Mouse (Mus musculus): ENCODE data around the gene Sox5.

DNA sequence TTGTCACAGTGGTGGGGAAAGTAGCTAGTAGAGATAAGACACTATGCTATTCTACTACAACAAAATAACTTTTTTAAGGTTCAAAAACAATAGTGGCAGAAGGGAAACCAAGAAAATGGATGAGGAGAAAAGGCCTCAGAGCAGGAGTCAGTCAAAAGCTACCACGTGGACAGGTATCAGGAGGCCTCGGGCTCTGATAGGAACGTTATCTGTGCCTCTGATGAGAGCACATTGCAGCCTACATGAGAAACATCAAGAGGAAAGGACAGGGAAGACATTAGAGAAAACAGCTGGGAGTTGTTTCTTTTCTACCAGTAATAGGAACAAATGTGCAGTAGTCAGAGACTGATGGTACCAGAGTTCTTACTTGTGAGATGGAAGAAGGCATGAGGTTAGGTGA lies 41.4 kb downstream of the Sox5 start:
- TF ChIP-seq CTCF (IDR thresholded peaks at IDR 0.05; ENCODE audit: borderline replicate concordance, control insufficient read depth, extremely low read depth, insufficient read depth, low read length, poor library complexity) (no peak), POLR2A (IDR thresholded peaks at IDR 0.05; ENCODE audit: control insufficient read depth, extremely low read depth, insufficient read depth, low read length, poor library complexity) (no peak)
